Mouse (Mus musculus): ENCODE measurements around the gene Shisa6. TPM values are rescaled to one million over a fixed set of nuclear protein-coding genes. Genes with fewer than 3 reads are reported as not detected.

Gene Shisa6
- polyA plus RNA-seq, 1 experiment: 0.27 TPM

GRCm38 (mm10) chr11:66304396-66304795, 221.4 kb downstream of the Shisa6 start:
- TF ChIP-seq CTCF (IDR thresholded peaks at IDR 0.05; ENCODE audit: control insufficient read depth, insufficient read depth, insufficient replicate concordance, low read depth, low read length) (no peak), POLR2A (IDR thresholded peaks at IDR 0.05; ENCODE audit: control insufficient read depth, low read depth, low read length) (no peak)
- Histone ChIP-seq H3K27ac (ENCODE audit: control insufficient read depth, insufficient read depth, low read depth, low read length) (no peak overlapping the region), H3K4me1 (ENCODE audit: control insufficient read depth, insufficient read depth, low read length) (no peaks in the 10 kb centered on the region)

GRCm38 (mm10) chr11:66274707-66275081, 251.1 kb downstream of the Shisa6 start:
- no peak overlapping the region for H3K4me3 ChIP-seq (ENCODE audit: control insufficient read depth, low read depth, low read length)
- no peaks in the 10 kb centered on the region for H3K36me3 ChIP-seq (ENCODE audit: control insufficient read depth, insufficient read depth, low read length)
- no peak overlapping the region for H3K27ac ChIP-seq (ENCODE audit: control insufficient read depth, insufficient read depth, low read depth, low read length)
- no peaks in the 10 kb centered on the region for H3K27me3 ChIP-seq (ENCODE audit: control insufficient read depth, insufficient read depth, low read length)
- no peaks in the 10 kb centered on the region for H3K4me1 ChIP-seq (ENCODE audit: control insufficient read depth, insufficient read depth, low read length)
- TF ChIP-seq CTCF (IDR thresholded peaks at IDR 0.05; ENCODE audit: control insufficient read depth, insufficient read depth, insufficient replicate concordance, low read depth, low read length): no peak
- TF ChIP-seq POLR2A (IDR thresholded peaks at IDR 0.05; ENCODE audit: control insufficient read depth, low read depth, low read length): no peak

More at GRCm38 (mm10) chr11:66304396-66304795, 221.4 kb downstream of the Shisa6 start:
- Histone ChIP-seq H3K4me3 (ENCODE audit: control insufficient read depth, low read depth, low read length) (no peak overlapping the region), H3K36me3 (ENCODE audit: control insufficient read depth, insufficient read depth, low read length) (no peaks in the 10 kb centered on the region), H3K27me3 (ENCODE audit: control insufficient read depth, insufficient read depth, low read length) (no peaks in the 10 kb centered on the region)

GRCm38 (mm10) chr11:66273904-66274706, 251.7 kb downstream of the Shisa6 start:
- Histone ChIP-seq H3K36me3 (ENCODE audit: control insufficient read depth, insufficient read depth, low read length) (no peaks in the 10 kb centered on the region), H3K27me3 (ENCODE audit: control insufficient read depth, insufficient read depth, low read length) (no peaks in the 10 kb centered on the region), H3K4me3 (ENCODE audit: control insufficient read depth, low read depth, low read length) (no peak overlapping the region), H3K27ac (ENCODE audit: control insufficient read depth, insufficient read depth, low read depth, low read length) (no peak overlapping the region), H3K4me1 (ENCODE audit: control insufficient read depth, insufficient read depth, low read length) (no peaks in the 10 kb centered on the region)
- no peak for TF ChIP-seq CTCF (IDR thresholded peaks at IDR 0.05; ENCODE audit: control insufficient read depth, insufficient read depth, insufficient replicate concordance, low read depth, low read length)
- TF ChIP-seq POLR2A (IDR thresholded peaks at IDR 0.05; ENCODE audit: control insufficient read depth, low read depth, low read length): no peak

- Histone ChIP-seq H3K36me3 (ENCODE audit: control insufficient read depth, insufficient read depth, low read length) (no peaks in the 10 kb centered on the region), H3K27ac (ENCODE audit: control insufficient read depth, insufficient read depth, low read depth, low read length) (no peak overlapping the region), H3K27me3 (ENCODE audit: control insufficient read depth, insufficient read depth, low read length) (no peaks in the 10 kb centered on the region), H3K4me1 (ENCODE audit: control insufficient read depth, insufficient read depth, low read length) (no peaks in the 10 kb centered on the region), H3K4me3 (ENCODE audit: control insufficient read depth, low read depth, low read length) (no peak overlapping the region)
- TF ChIP-seq CTCF (IDR thresholded peaks at IDR 0.05; ENCODE audit: control insufficient read depth, insufficient read depth, insufficient replicate concordance, low read depth, low read length): no peak
- TF ChIP-seq POLR2A (IDR thresholded peaks at IDR 0.05; ENCODE audit: control insufficient read depth, low read depth, low read length): no peak
These were observed 258.7 kb downstream of the Shisa6 start for GRCm38 (mm10) chr11:66267029-66267428.

GRCm38 (mm10) chr11:66265336-66265990, 260.3 kb downstream of the Shisa6 start:
- Histone ChIP-seq H3K27ac (ENCODE audit: control insufficient read depth, insufficient read depth, low read depth, low read length) (no peak overlapping the region), H3K4me1 (ENCODE audit: control insufficient read depth, insufficient read depth, low read length) (no peaks in the 10 kb centered on the region), H3K36me3 (ENCODE audit: control insufficient read depth, insufficient read depth, low read length) (no peaks in the 10 kb centered on the region), H3K27me3 (ENCODE audit: control insufficient read depth, insufficient read depth, low read length) (no peaks in the 10 kb centered on the region), H3K4me3 (ENCODE audit: control insufficient read depth, low read depth, low read length) (no peak overlapping the region)
- TF ChIP-seq POLR2A (IDR thresholded peaks at IDR 0.05; ENCODE audit: control insufficient read depth, low read depth, low read length): no peak
- TF ChIP-seq CTCF (IDR thresholded peaks at IDR 0.05; ENCODE audit: control insufficient read depth, insufficient read depth, insufficient replicate concordance, low read depth, low read length): no peak

GRCm38 (mm10) chr11:66260205-66260604, 265.6 kb downstream of the Shisa6 start:
- Histone ChIP-seq H3K4me3 (ENCODE audit: control insufficient read depth, low read depth, low read length) (no peak overlapping the region), H3K27me3 (ENCODE audit: control insufficient read depth, insufficient read depth, low read length) (no peaks in the 10 kb centered on the region), H3K4me1 (ENCODE audit: control insufficient read depth, insufficient read depth, low read length) (no peaks in the 10 kb centered on the region), H3K27ac (ENCODE audit: control insufficient read depth, insufficient read depth, low read depth, low read length) (no peak overlapping the region), H3K36me3 (ENCODE audit: control insufficient read depth, insufficient read depth, low read length) (no peaks in the 10 kb centered on the region)
- TF ChIP-seq CTCF (IDR thresholded peaks at IDR 0.05; ENCODE audit: control insufficient read depth, insufficient read depth, insufficient replicate concordance, low read depth, low read length) (no peak), POLR2A (IDR thresholded peaks at IDR 0.05; ENCODE audit: control insufficient read depth, low read depth, low read length) (no peak)

GRCm38 (mm10) chr11:66258851-66259250, 266.9 kb downstream of the Shisa6 start:
- H3K4me3 ChIP-seq (ENCODE audit: control insufficient read depth, low read depth, low read length): no peak overlapping the region
- H3K27ac ChIP-seq (ENCODE audit: control insufficient read depth, insufficient read depth, low read depth, low read length): no peak overlapping the region
- H3K4me1 ChIP-seq (ENCODE audit: control insufficient read depth, insufficient read depth, low read length): no peaks in the 10 kb centered on the region
- H3K36me3 ChIP-seq (ENCODE audit: control insufficient read depth, insufficient read depth, low read length): no peaks in the 10 kb centered on the region
- H3K27me3 ChIP-seq (ENCODE audit: control insufficient read depth, insufficient read depth, low read length): no peaks in the 10 kb centered on the region
- TF ChIP-seq CTCF (IDR thresholded peaks at IDR 0.05; ENCODE audit: control insufficient read depth, insufficient read depth, insufficient replicate concordance, low read depth, low read length): no peak
- no peak for TF ChIP-seq POLR2A (IDR thresholded peaks at IDR 0.05; ENCODE audit: control insufficient read depth, low read depth, low read length)

Data from testis, adult 2 months (tissue).